Comparison of ENCODE assay signal across 11 mouse cellular contexts in the genomic region with DNA sequence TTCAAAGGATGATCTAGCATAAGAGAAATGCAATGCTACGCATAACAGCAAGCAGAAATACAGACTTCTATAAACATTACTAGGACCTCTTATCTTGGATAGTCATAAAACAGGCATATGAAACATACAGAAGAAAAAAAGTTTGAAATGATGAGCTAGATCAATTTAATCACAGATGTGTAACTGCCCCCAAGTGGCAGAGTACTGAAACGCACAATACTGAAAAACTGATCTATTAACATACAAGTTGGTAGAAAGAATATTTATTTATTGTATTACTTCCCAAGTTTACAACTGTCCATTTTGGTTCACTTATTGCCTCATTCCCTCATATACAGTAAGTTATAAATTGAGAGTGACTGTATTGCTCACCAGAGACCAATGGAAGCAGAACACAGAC. TPM values are rescaled to one million over a fixed set of nuclear protein-coding genes. Genes with fewer than 3 reads are reported as not detected.
DNase-seq lines count a peak whose midpoint lies in the region; ATAC-seq and TF ChIP-seq lines count a peak whose summit lies in the region.
"Had no signal": no experiment of that assay in that cellular context is flagged by ENCODE, and none has a peak within 500 bp of the region (broad histone marks: within the 10 kb centered on the region; RNA-seq: fewer than 3 reads in every experiment).

No protein-coding gene starts in this region.

- H3K9ac ChIP-seq in heart, postnatal 0 days (replicated peaks; ENCODE audit: low read depth, low read length) = no peak overlapping the region
- H3K9ac ChIP-seq in lung, embryonic 14.5 days = no peak overlapping the region
- H3K9ac ChIP-seq: midbrain, embryonic 13.5 days had no signal

- H3K4me3 ChIP-seq in heart, postnatal 0 days (ENCODE audit: low read depth, low read length) = no peak overlapping the region
- no peak overlapping the region for H3K4me3 ChIP-seq in lung, embryonic 14.5 days (ENCODE audit: low read depth, low read length)
- H3K4me3 ChIP-seq: heart, embryonic 10.5 days; midbrain, embryonic 13.5 days had no signal

- H3K9me3 ChIP-seq in heart, postnatal 0 days (replicated peaks; ENCODE audit: control insufficient read depth, low read length) = no peaks in the 10 kb centered on the region
- no peaks in the 10 kb centered on the region for H3K9me3 ChIP-seq in lung, embryonic 14.5 days (ENCODE audit: low read depth, low read length)
- H3K9me3 ChIP-seq: heart, embryonic 10.5 days; midbrain, embryonic 13.5 days had no signal

- no peaks in the 10 kb centered on the region for H3K4me1 ChIP-seq in heart, postnatal 0 days (ENCODE audit: control insufficient read depth, insufficient read depth)
- no peaks in the 10 kb centered on the region for H3K4me1 ChIP-seq in lung, embryonic 14.5 days (ENCODE audit: insufficient read depth)
- H3K4me1 ChIP-seq: heart, embryonic 10.5 days had no signal

- no peak for ATAC-seq in heart, postnatal 0 days (ENCODE audit: insufficient read depth, low read depth)
- ATAC-seq in lung, embryonic 14.5 days (ENCODE audit: insufficient read depth) = no peak
- no peak for ATAC-seq in erythroid progenitor cell, adult 5-6 weeks (replicated peaks; ENCODE audit: low FRiP score, poor library complexity, severe bottlenecking)
- ATAC-seq: midbrain, embryonic 13.5 days had no signal

- no peak for DNase-seq in heart, postnatal 0 days (ENCODE audit: low spot score)
- no peak for DNase-seq in heart, postnatal 4 days
- DNase-seq in lung, embryonic 14.5 days = peak; percentile 88
- no peak for DNase-seq in lung, adult 18-20 months
- peak; percentile 54 for DNase-seq in brain, embryonic 14.5 days (ENCODE audit: low read depth)
- peak; percentile 18 for DNase-seq in right cerebral cortex, postnatal 14 days
- DNase-seq in heart, adult 8-10 months (ENCODE audit: low spot score) = no peak
- DNase-seq: kidney, adult 11 months had no signal

- peak; percentile 36 for TF ChIP-seq CTCF in heart, postnatal 0 days (IDR thresholded peaks at IDR 0.05; ENCODE audit: low read depth)
- peak; percentile 60 for TF ChIP-seq CTCF in lung, embryonic 14.5 days (IDR thresholded peaks at IDR 0.05; ENCODE audit: low read depth)
- TF ChIP-seq CTCF in brain, embryonic 14.5 days (IDR thresholded peaks at IDR 0.05; ENCODE audit: borderline replicate concordance, extremely low read depth, insufficient read depth, insufficient read length) = no peak

- no peaks in the 10 kb centered on the region for H3K27me3 ChIP-seq in heart, postnatal 0 days (ENCODE audit: control insufficient read depth, insufficient read depth, low read length)
- no peaks in the 10 kb centered on the region for H3K27me3 ChIP-seq in lung, embryonic 14.5 days (ENCODE audit: insufficient read depth, low read length)
- H3K27me3 ChIP-seq: midbrain, embryonic 13.5 days had no signal

- peaks cover 31% of the 10 kb centered on the region; the same call in 1 of the 2 replicates for H3K36me3 ChIP-seq in heart, postnatal 0 days (replicated peaks; ENCODE audit: control insufficient read depth, insufficient read depth, low read length)
- peaks cover 41% of the 10 kb centered on the region; the same call in 1 of the 2 replicates for H3K36me3 ChIP-seq in lung, embryonic 14.5 days (ENCODE audit: insufficient read depth)

- no peak for TF ChIP-seq POLR2A in brain, embryonic 14.5 days (IDR thresholded peaks at IDR 0.05; ENCODE audit: borderline replicate concordance, extremely low read depth, insufficient read depth, insufficient read length, poor library complexity, severe bottlenecking)

- WGBS in heart, postnatal 0 days = 75% methylated on average over 2 of the region's 2 CpGs
- 38% methylated on average over 2 of the region's 2 CpGs for WGBS in lung, embryonic 14.5 days

- no peak overlapping the region for H3K27ac ChIP-seq in heart, postnatal 0 days (ENCODE audit: low read depth)
- H3K27ac ChIP-seq in lung, embryonic 14.5 days (ENCODE audit: low read depth) = no peak overlapping the region
- H3K27ac ChIP-seq: heart, embryonic 10.5 days; midbrain, embryonic 13.5 days had no signal

- no peak for TF ChIP-seq EP300 in heart, postnatal 0 days (IDR thresholded peaks at IDR 0.05; ENCODE audit: low read depth)

- no peak overlapping the region for H3K4me2 ChIP-seq in heart, postnatal 0 days (ENCODE audit: low read depth, low read length)
- no peak overlapping the region for H3K4me2 ChIP-seq in lung, embryonic 14.5 days
- H3K4me2 ChIP-seq: midbrain, embryonic 13.5 days had no signal

RNA-seq across cellular contexts. Expression of a gene that starts 12.0 kb away (rescaled TPM):
- 56.1 and 89.3 TPM in 2 replicates for total RNA-seq in heart, postnatal 0 days (2014; rRNA removed; ENCODE audit: low replicate concordance)
- polyA plus RNA-seq in heart, postnatal 0 days (2015; fragmentation: Nextera tagmentation; extraction: Ambion mirVana) = 183 and 200 TPM in 2 replicates
- 10 to 100 TPM; 76.0 to 80.9 TPM for total RNA-seq in heart, postnatal 4 days (2021)
- polyA plus RNA-seq in lung, embryonic 14.5 days (2014; fragmentation: Nextera tagmentation; extraction: Ambion mirVana) = 98.5 and 101 TPM in 2 replicates
- polyA plus RNA-seq in brain, embryonic 14.5 days (2012; rRNA removed) = 22.4 and 29.1 TPM in 2 replicates
- total RNA-seq in heart, adult 8-10 months (2022) = 10 to 100 TPM; 80.8 to 96.5 (median 88.2) TPM
- total RNA-seq in erythroid progenitor cell, adult 5-6 weeks (2015; ENCODE audit: low replicate concordance) = 2.9 and 3.4 TPM in 2 replicates
- not detected in 2 replicates for total RNA-seq in erythroid progenitor cell, adult 5-6 weeks (2017; ENCODE audit: low replicate concordance)

Comparison
In these comparisons a context has a peak if more than half of its experiments do, and no peak if none do; other contexts are left out.
1. DNase-seq: peak in lung, embryonic 14.5 days (single experiment), brain, embryonic 14.5 days (single experiment) and right cerebral cortex, postnatal 14 days (single experiment); none in heart, postnatal 0 days (single experiment), heart, postnatal 4 days (single experiment), lung, adult 18-20 months (0 of 2) and heart, adult 8-10 months (single experiment).
2. RNA of a gene that starts 12.0 kb away (total RNA-seq): 80.8 to 96.5 TPM in heart, adult 8-10 months, 76.0 to 80.9 TPM in heart, postnatal 4 days and 56.1 to 89.3 TPM in heart, postnatal 0 days; 2.9 to 3.4 TPM in erythroid progenitor cell, adult 5-6 weeks; every median in the first group is over 10 times any median in the second.